Mouse (Mus musculus) MN1 (cell line): ENCODE data around the gene Dhh.

Experiments used
- DNase-seq: peaks from one replicate; pipeline ENCODE4 v3.0.0-alpha.2; 2016; ENCODE audit warnings: low spot score

Gene Dhh

GRCm38 (mm10) chr15:98871916-98872888 is 26.1 kb downstream of the Dhh start:
- DNase-seq = peak; percentile 98

GRCm38 (mm10) chr15:98871070-98871915 is 27.0 kb downstream of the Dhh start, which contains the start of gene Kmt2d:
Kmt2d (minus strand) TSS chr15:98871204.
- DNase-seq = peak; percentile 77

GRCm38 (mm10) chr15:98870179-98871069 is 27.9 kb downstream of the Dhh start:
- DNase-seq = peak; percentile 63

GRCm38 (mm10) chr15:98869342-98870178 is 28.8 kb downstream of the Dhh start:
- DNase-seq = no peak

- no peak for DNase-seq
Observed at GRCm38 (mm10) chr15:98868346-98869063, 29.8 kb downstream of the Dhh start.

GRCm38 (mm10) chr15:98867321-98867720 is 31.0 kb downstream of the Dhh start:
- no peak for DNase-seq

- no peak for DNase-seq
Observed at GRCm38 (mm10) chr15:98866501-98866900, 31.8 kb downstream of the Dhh start.

GRCm38 (mm10) chr15:98865771-98866170 is 32.6 kb downstream of the Dhh start:
- no peak for DNase-seq

- no peak for DNase-seq
Observed at GRCm38 (mm10) chr15:98864951-98865350, 33.4 kb downstream of the Dhh start.

- DNase-seq = no peak
Observed at GRCm38 (mm10) chr15:98863451-98863958, 34.8 kb downstream of the Dhh start.

GRCm38 (mm10) chr15:98861701-98862410 is 36.5 kb downstream of the Dhh start:
- peak; percentile 46 for DNase-seq

- DNase-seq = no peak
Observed at GRCm38 (mm10) chr15:98860921-98861320, 37.4 kb downstream of the Dhh start.

GRCm38 (mm10) chr15:98859319-98860043 is 38.9 kb downstream of the Dhh start:
- no peak for DNase-seq

GRCm38 (mm10) chr15:98854214-98854613 is 44.1 kb downstream of the Dhh start:
- no peak for DNase-seq

GRCm38 (mm10) chr15:98853161-98853937 is 45.0 kb downstream of the Dhh start:
- DNase-seq = no peak

GRCm38 (mm10) chr15:98852733-98853132 is 45.6 kb downstream of the Dhh start:
- DNase-seq = no peak

GRCm38 (mm10) chr15:98852071-98852470 is 46.3 kb downstream of the Dhh start:
- DNase-seq = no peak
